Mouse (Mus musculus) cortical plate, adult 2 months (tissue): ENCODE measurements around the gene Arl6ip1.

Source experiments
- CTCF ChIP-seq: fragments of 200-500 bp; IDR thresholded peaks from 2 replicates; pipeline ENCODE4 v1.5.1; 2011; ENCODE audit warnings: mild to moderate bottlenecking, control low read depth, low read length; ENCODE audit not compliant: insufficient read depth; ENCODE audit errors: extremely low read depth
- POLR2A ChIP-seq: fragments of 200-500 bp; IDR thresholded peaks from 2 replicates; pipeline ENCODE4 v1.6.1; 2011; ENCODE audit warnings: mild to moderate bottlenecking, low read length, control low read depth; ENCODE audit not compliant: insufficient read depth; ENCODE audit errors: extremely low read depth

GRCm38 (mm10) chr7:118079097-118079496, 50.4 kb downstream of the Arl6ip1 start:
- TF ChIP-seq CTCF (0 out of 2 replicates have a peak, but pooled peaks have one; percentile 3), POLR2A (no peak)
